Mouse (Mus musculus): ENCODE data around the gene Zkscan4.
"Not testable (repeated sequence)": the region's sequence is repeated elsewhere in the genome, so short reads cannot be mapped to it uniquely, and the experiment has no call there.

The Zkscan4 gene

DNA sequence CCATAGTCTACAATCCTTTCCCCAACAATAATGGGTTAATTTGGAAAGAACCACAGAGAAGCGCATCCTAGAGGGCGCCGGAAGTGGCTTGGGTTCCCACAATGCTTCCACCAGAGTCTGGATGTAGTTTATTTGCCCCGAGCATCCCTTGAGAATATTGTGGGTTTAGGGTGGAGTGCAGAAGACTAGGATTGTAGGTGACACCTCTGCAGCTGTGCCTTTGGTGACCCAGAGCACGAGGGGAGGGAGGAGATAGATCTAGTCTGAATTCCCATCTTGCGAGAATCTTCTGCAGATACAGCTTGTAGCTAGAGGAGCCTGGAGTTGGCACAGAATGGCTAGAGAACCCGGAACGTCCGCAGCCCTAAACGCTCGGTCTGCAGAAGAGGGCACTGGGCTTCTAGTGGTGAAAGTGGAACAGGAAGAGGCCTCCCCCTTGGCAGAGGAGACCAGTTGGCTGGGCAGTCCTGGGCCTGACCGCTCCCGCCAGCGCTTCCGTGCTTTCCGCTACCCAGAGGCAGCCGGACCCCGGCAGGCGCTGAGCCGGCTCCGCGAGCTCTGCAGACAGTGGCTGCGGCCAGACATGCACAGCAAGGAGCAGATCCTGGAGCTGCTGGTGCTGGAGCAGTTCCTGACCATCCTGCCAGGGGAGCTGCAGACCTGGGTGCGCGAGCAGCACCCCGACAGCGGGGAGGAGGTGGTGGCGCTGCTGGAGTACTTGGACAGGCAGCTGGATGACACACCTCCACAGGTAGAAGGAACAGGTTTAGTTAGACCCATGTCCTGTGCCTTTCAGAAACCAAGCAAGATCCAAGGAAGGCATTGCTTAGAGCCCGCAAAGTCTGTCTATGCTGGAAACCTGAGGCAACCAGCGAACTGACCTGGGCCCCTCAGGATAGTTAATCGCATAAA lies at the start of gene Zkscan4, which contains the start of gene Gm10065:
Zkscan4 (plus strand) TSS at position 149 of the 912 bp plus-strand sequence.
Gm10065 (minus strand) TSS at position 683 of the 912 bp plus-strand sequence.
- DNase-seq (ENCODE audit: low read depth, low spot score): peak; percentile 59

- DNase-seq (ENCODE audit: low read depth, low spot score): no peak
These were observed 43.2 kb upstream of the Zkscan4 start for GRCm38 (mm10) chr13:21435476-21435875.

GRCm38 (mm10) chr13:21440503-21441206 lies 38.1 kb upstream of the Zkscan4 start, which contains the start of gene Pgbd1:
TSS of gene Pgbd1 (minus strand) at chr13:21441058.
- peak; percentile 44 for DNase-seq (ENCODE audit: low read depth, low spot score)

DNA sequence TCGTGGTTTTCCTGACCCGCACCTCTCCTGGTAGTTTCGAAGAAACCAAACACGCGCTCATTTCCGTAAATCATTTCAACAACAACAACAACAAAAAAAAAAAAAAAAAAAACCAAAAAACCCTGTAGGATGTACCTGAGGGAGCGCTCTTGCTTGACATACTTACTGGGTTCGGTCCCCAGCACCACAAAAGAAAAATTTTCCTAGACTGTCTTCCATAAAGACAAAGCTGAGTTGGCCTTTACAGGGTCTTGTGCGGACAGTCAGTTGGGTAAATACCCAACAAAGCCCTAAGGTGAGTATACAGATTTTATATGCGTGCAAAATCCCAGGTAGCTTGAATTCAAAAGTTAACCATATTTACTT lies 37.5 kb upstream of the Zkscan4 start:
- no peak for DNase-seq (ENCODE audit: low read depth, low spot score)

DNA sequence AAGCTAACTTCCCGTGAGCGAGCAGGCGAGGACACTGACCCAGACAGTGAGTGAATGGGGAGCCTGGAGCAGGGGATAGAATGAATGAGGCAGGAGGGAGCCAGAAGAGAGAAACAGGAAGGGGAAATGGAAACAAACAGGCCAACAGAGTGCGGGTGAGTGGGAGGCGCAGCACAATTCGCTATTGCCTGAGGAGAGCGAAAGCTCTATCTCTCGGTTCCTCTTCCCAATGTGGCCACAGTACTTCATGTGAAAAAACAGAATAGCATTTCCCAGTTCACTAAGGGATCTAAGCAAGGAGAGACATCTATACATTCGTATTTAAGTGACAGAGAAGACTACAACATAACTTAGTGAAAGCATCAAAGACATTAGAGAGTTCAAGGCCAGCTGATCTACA lies 31.9 kb upstream of the Zkscan4 start:
- DNase-seq (ENCODE audit: low read depth, low spot score): no peak

DNA sequence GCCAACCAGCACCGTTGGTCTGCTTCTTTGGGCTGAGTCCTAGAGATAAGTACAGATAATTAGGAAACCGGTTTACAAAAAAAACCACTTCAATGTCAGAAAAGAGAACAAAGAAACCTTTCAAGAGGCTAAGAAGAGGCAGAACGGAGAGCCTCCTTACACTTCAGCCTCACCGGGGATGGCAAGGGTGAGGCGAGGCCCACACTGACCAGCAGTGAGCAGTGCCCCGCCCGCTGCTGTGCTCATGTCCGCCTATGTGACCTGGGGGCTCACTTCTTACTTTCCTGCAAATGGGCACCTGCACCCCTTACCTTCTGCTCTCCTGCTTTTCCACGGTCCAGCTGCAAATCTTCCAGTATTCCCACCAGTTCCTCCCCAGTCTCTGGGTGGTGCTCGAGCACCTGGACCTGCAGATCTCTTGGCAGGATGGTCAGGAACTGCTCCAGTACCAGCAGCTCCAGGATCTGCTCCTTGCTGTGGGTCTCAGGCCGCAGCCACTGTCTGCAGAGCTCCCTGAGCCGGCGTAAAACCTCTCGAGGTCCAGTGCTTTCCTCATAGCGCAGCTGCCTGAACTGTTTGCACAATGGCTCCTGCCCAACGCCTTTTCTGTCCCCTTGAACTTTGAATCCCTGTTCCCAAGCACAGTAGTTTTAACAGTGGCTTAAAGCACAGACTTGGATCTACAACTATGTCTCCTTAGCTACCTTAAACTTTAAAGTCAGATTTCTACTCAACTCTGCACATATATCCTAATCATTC lies 30.7 kb upstream of the Zkscan4 start:
- no peak for DNase-seq (ENCODE audit: low read depth, low spot score)

DNA sequence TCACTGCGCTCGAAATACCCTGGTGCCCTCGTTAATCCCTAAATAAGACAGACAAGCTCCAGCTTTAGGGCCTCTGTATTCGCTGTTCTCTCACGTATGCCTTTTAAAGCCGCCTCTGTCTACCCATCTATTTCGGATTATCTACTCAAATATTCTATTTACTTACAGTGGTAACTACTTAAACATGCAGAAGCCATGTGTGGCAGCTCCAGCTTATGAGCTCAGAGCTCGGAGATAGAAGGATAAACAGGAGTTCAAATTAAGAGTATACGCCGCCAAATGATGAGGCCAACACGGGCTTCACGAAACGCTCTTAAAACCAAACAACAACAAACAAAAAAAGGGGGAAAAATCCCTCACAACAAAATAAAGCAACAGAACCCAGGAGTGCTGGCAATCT lies 25.7 kb upstream of the Zkscan4 start:
- DNase-seq (ENCODE audit: low read depth, low spot score): peak; percentile 48

- peak; percentile 76 for DNase-seq (ENCODE audit: low read depth, low spot score)
These were observed 25.3 kb upstream of the Zkscan4 start, which contains the start of gene Zscan26 for GRCm38 (mm10) chr13:21453449-21453848. TSS of gene Zscan26 (minus strand) at chr13:21453730.

- DNase-seq (ENCODE audit: low read depth, low spot score): no peak
These were observed 24.6 kb upstream of the Zkscan4 start for GRCm38 (mm10) chr13:21454133-21454532.

DNA sequence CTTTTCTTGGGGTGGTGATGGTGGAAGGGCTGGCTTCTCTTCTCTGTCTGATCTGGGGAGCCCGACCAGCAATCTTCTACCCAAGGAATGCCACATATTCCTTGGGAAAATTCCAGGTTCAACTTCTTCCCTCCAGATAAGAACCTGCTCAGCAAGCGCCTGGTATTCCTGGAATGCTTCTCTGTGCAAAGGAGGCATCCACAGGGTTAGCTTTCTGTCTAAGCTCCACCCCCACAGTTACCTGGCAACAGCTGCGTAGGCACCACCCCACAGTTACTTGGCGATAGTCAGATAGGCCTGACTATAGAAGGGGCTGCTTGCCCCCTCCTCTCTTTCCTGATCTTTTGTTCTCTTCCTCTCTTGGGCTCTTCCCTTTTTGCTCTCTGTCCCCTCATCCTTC lies 22.4 kb upstream of the Zkscan4 start:
- DNase-seq (ENCODE audit: low read depth, low spot score): no peak

GRCm38 (mm10) chr13:21462516-21462915 lies 16.2 kb upstream of the Zkscan4 start:
- DNase-seq (ENCODE audit: low read depth, low spot score): not testable (repeated sequence)

DNA sequence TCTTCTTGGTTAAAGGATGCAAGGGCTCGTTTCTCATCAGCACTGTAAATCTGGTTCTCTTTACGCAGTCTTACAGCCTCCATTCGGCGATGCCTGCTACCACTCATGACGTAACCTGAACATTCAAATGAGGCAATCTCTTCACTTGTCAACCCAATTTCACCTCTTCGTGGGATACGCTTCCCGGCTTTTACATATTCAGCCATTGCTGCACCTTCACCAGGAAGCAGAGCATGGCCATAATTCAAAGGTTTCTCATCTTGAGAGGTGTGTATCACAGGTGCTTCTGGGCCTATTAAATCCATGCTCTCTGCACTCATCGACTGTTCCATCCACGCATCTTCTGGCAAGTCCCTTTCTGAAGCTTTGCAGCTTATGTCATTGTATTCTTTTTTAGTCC lies 11.4 kb upstream of the Zkscan4 start:
- no peak for DNase-seq (ENCODE audit: low read depth, low spot score)

DNA sequence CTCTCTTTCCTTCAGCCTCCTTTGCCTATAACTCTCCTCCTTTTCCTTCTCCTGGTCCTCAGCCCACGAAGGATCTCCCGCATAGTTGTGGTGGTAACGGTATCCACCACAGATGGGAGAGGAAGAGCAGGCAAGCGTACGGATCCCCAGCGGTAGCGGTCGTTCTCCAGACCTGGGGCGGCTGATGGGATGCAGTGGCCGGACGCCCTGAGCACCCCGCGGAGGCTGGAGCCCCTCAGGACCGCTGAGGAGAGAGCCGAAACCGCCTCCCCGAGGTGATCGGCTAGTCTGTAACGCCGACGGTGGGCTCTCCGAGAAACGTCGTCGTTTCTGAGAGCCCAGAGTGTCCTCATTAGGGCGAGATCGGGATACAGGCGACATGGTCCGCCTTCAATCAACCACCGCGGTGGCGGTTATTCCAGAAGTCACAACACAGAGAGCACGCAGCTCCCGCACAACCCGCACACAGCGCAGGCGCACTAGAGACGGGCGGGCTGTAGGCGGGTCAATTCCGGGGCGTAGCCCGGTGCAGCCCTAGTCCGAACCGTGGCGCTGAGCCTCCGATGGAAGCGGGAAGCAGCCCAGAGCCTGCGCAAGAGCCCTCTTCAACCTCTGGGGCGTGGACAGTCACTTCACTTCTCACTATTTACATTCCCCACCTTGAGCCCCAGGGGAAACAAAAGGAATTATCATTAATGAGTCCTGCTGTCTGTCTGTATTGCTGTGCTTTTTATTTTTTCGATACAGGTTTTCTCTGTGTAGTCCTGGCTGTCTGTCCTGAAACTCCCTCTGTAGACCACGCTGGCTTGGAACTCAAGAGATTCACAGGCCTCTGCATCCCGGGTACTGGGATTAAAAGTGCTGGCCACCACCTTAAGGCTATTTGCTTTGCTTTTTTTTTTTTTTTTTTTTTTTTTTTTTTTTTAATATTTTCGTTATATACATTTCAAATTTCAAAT lies 10.4 kb upstream of the Zkscan4 start, which contains the start of gene Nkapl:
Nkapl (minus strand) TSS at position 449 of the 959 bp plus-strand sequence.
- DNase-seq (ENCODE audit: low read depth, low spot score): peak; percentile 75

GRCm38 (mm10) chr13:21469097-21469496 lies 9.6 kb upstream of the Zkscan4 start:
- DNase-seq (ENCODE audit: low read depth, low spot score): no peak

- no peak for DNase-seq (ENCODE audit: low read depth, low spot score)
These were observed 6.3 kb upstream of the Zkscan4 start for GRCm38 (mm10) chr13:21472427-21472826.

DNA sequence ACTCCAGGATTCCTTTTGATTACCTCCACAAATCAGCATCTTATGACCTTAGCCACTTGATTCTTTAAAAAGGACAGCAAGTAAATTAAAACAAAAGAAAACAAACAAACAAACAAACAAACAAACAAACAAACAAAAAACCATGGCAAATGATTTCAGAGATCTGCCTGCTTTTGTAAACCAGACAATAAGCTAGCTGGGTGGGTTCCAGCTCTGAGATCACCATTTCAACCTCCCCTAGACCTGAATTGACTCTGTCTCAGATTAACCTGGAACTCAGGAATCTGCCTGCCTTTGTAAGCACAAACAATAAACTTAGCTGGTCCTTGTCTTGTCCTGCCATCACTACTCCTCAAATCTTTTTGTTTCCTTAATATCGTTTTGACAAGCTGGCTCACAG lies 8.2 kb downstream of the Zkscan4 start:
- DNase-seq (ENCODE audit: low read depth, low spot score): no peak

DNA sequence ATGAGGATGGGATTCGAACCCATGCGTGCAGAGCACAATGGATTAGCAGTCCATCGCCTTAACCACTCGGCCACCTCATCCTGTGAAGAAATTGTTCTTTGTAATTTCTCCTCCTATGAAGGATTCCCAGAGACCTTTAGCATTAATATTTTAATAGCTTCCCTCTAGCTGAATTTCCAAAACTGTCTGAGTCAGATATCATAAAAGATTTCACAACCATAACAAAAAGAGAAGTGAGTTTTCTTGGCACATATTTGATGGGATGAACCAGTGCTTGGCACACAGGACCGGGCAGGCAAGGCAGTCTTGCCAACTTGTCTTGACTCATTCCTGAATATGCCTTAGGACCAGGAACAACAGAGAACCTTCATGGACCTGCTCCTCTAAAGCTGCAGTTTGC lies 14.1 kb downstream of the Zkscan4 start:
- no peak for DNase-seq (ENCODE audit: low read depth, low spot score)

DNA sequence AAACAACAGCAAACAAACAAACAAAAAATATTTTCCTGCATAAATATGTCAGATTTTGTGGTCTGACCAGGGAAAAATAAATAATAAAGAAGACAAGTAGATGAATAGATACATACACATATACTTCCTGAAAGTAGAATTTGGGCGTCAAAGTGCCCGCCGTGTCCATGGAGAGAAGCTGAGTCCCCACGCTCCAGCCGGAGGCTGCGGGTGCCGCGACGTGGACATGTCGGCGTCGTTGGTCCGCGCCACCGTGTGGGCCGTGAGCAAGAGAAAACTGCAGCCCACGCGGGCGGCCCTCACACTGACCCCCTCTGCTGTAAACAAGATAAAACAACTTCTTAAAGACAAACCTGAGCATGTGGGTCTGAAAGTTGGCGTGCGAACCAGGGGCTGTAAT lies 16.4 kb downstream of the Zkscan4 start, which contains the start of gene AK157302:
AK157302 (plus strand) TSS at position 144 of the 400 bp plus-strand sequence.
- no peak for DNase-seq (ENCODE audit: low read depth, low spot score)

DNA sequence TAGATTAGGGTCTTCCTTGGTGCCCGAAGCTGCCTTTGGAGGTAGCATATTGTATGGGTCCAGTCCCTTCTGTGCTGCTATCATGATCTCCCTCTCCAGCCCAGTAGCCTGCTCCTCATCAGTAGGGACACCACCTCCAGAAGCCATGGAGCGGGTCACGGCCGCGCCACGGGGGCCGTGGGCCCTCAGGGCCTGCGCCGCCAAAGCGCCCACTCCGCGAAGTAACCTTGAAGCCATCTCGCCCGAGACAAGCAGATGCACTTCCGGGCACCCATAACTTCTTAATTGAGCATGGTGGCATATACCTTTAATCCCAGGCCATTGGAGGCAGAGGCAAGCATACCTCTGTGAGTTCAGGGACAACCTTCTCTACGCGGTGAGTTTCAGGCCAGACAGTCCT lies 22.5 kb downstream of the Zkscan4 start, which contains the start of gene Gm11273:
Gm11273 (minus strand) TSS at position 237 of the 400 bp plus-strand sequence.
- not testable (repeated sequence) for DNase-seq (ENCODE audit: low read depth, low spot score)

DNA sequence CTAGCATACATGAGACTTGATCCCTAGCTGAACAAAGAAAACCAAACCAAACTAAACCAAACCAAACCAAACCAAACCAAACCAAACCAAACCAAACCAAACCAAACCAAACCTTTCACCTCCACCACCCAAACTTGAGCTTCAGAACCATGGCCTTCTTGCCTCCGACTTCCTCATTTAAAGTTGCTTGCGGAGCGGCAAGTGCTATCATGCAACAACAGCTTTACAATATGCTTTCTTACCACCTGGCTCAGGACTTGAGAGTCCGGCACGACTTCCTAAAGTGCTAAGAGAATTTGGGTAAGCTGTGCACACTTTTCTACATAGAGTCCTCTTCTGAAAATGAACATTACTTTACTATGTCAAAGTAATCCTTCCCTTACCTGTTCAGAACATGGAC lies 23.6 kb downstream of the Zkscan4 start:
- DNase-seq (ENCODE audit: low read depth, low spot score): no peak
